Comparison of ENCODE assay signal across 8 mouse cellular contexts in genomic region chr5:44303886-44304855, GRCm38 (mm10).
DNase-seq lines count a peak whose midpoint lies in the region; ATAC-seq and TF ChIP-seq lines count a peak whose summit lies in the region.

No protein-coding gene starts in this region.

- no peak overlapping the region for H3K27ac ChIP-seq in heart, embryonic 10.5 days
- no peak overlapping the region for H3K27ac ChIP-seq in forebrain, embryonic 14.5 days (ENCODE audit: low read depth, low read length)
- H3K27ac ChIP-seq in left cerebral cortex, adult 2 months: peak overlapping the region; percentile 75
- H3K27ac ChIP-seq in midbrain, embryonic 10.5 days (replicated peaks): no peak overlapping the region
- no peak overlapping the region for H3K27ac ChIP-seq in small intestine, adult 2 months (ENCODE audit: insufficient read depth, low read depth, low read length)

- ATAC-seq in forebrain, embryonic 14.5 days: peak; percentile 85

- H3K4me3 ChIP-seq in heart, embryonic 10.5 days: no peak overlapping the region
- no peak overlapping the region for H3K4me3 ChIP-seq in forebrain, embryonic 14.5 days (ENCODE audit: low read depth, low read length)
- H3K4me3 ChIP-seq in left cerebral cortex, adult 2 months: peak overlapping the region; percentile 42
- H3K4me3 ChIP-seq in midbrain, embryonic 10.5 days: no peak overlapping the region
- no peak overlapping the region for H3K4me3 ChIP-seq in small intestine, adult 2 months (ENCODE audit: low read depth, low read length)

- H3K27me3 ChIP-seq in heart, embryonic 10.5 days (ENCODE audit: insufficient read depth, poor library complexity, severe bottlenecking): 0 out of 2 replicates have a peak, but pooled peaks cover 7% of the 10 kb centered on the region
- H3K27me3 ChIP-seq in forebrain, embryonic 14.5 days (replicated peaks; ENCODE audit: control insufficient read depth, insufficient read depth, low read length): no peaks in the 10 kb centered on the region
- H3K27me3 ChIP-seq in midbrain, embryonic 10.5 days (ENCODE audit: low read depth, poor library complexity, severe bottlenecking): peaks cover 6% of the 10 kb centered on the region; the same call in 1 of the 2 replicates
- no peaks in the 10 kb centered on the region for H3K27me3 ChIP-seq in small intestine, adult 2 months (ENCODE audit: control insufficient read depth, insufficient read depth, low read length)

- DNase-seq in heart, adult 8-10 months (ENCODE audit: low spot score): peak; percentile 53
- DNase-seq in heart, embryonic 10.5 days (ENCODE audit: low spot score): no peak
- peak; percentile 29 for DNase-seq in c-Kit-positive CD71-positive TER-119-positive erythroid progenitor cells, embryonic 14.5 days (ENCODE audit: low spot score)
- DNase-seq in forebrain, embryonic 14.5 days (ENCODE audit: low spot score): peak; percentile 90
- peak; percentile 49 for DNase-seq in induced T-regulatory cell, adult 2 months (ENCODE audit: low read depth)
- DNase-seq in left cerebral cortex, adult 2 months (ENCODE audit: extremely low spot score in 1 of 2, low spot score in 2 of 2): peak; percentile 66 to 75
- peak; percentile 65 for DNase-seq in midbrain, embryonic 10.5 days (ENCODE audit: low spot score)

- no peak overlapping the region for H3K9ac ChIP-seq in forebrain, embryonic 14.5 days (ENCODE audit: low read length)

- WGBS in heart, embryonic 10.5 days: 42% methylated on average over 14 of the region's 14 CpGs
- 36% methylated on average over 14 of the region's 14 CpGs for WGBS in forebrain, embryonic 14.5 days
- WGBS in midbrain, embryonic 10.5 days: 38% methylated on average over 14 of the region's 14 CpGs
- WGBS in small intestine, adult 2 months: 29% methylated on average over 14 of the region's 14 CpGs

- peak; percentile 87 for TF ChIP-seq CTCF in left cerebral cortex, adult 2 months (IDR thresholded peaks at IDR 0.05)
- peak; percentile 58; the same call in 1 of the 2 replicates for TF ChIP-seq CTCF in small intestine, adult 2 months (IDR thresholded peaks at IDR 0.05; ENCODE audit: extremely low read depth, insufficient read length, insufficient replicate concordance, low read depth, low read length)

- no peaks in the 10 kb centered on the region for H3K36me3 ChIP-seq in heart, embryonic 10.5 days
- no peaks in the 10 kb centered on the region for H3K36me3 ChIP-seq in forebrain, embryonic 14.5 days (ENCODE audit: control insufficient read depth, insufficient read depth, low read length)
- H3K36me3 ChIP-seq in midbrain, embryonic 10.5 days: no peaks in the 10 kb centered on the region
- H3K36me3 ChIP-seq in small intestine, adult 2 months (ENCODE audit: control insufficient read depth, insufficient read depth, low read length): no peaks in the 10 kb centered on the region

- H3K4me1 ChIP-seq in heart, embryonic 10.5 days: peaks cover 8% of the 10 kb centered on the region
- H3K4me1 ChIP-seq in forebrain, embryonic 14.5 days (ENCODE audit: control insufficient read depth, insufficient read depth, low read length): peaks cover 6% of the 10 kb centered on the region; the same call in 1 of the 2 replicates
- peaks cover 7% of the 10 kb centered on the region for H3K4me1 ChIP-seq in midbrain, embryonic 10.5 days
- H3K4me1 ChIP-seq in small intestine, adult 2 months (ENCODE audit: control insufficient read depth, insufficient read depth, insufficient read length, low read length): no peaks in the 10 kb centered on the region

- 0 out of 2 replicates have a peak overlapping the region, but pooled peaks have one; percentile 16 for H3K4me2 ChIP-seq in forebrain, embryonic 14.5 days (ENCODE audit: low read length)

- H3K9me3 ChIP-seq in heart, embryonic 10.5 days: no peaks in the 10 kb centered on the region
- H3K9me3 ChIP-seq in forebrain, embryonic 14.5 days (replicated peaks; ENCODE audit: control insufficient read depth, low read length): no peaks in the 10 kb centered on the region
- H3K9me3 ChIP-seq in midbrain, embryonic 10.5 days (replicated peaks): no peaks in the 10 kb centered on the region

- intact Hi-C loops in left cerebral cortex, adult 2 months (cut with DNase I): loop anchor here (1.0 to 10.0 kb wide), 5 partner anchors 171 to 1118 kb away; no protein-coding TSS in a partner anchor

- TF ChIP-seq POLR2A in small intestine, adult 2 months (IDR thresholded peaks at IDR 0.05; ENCODE audit: low read depth, low read length): no peak
